Mouse (Mus musculus) CH12.LX (cell line): ENCODE measurements around the gene Tlr9. TPM values are rescaled to one million over a fixed set of nuclear protein-coding genes. Genes with fewer than 3 reads are reported as not detected.

Source experiments
- DNase-seq: peaks from one replicate; pipeline ENCODE4 v3.0.0-alpha.2; 2013; ENCODE audit errors: extremely low read depth
- H3K27ac ChIP-seq: 2 replicates; pipeline ENCODE4 v1.5.1; 2012; ENCODE audit warnings: low read depth, mild to moderate bottlenecking, control low read depth, moderate library complexity; ENCODE audit not compliant: insufficient read depth
- H3K27me3 ChIP-seq: replicated peaks from 2 replicates; pipeline ENCODE3; 2012; ENCODE audit warnings: inconsistent platforms
- H3K36me3 ChIP-seq, 2 experiments: replicated peaks in 1 of 2; 2 replicates each; pipeline versions ENCODE3 to v1.6.1; 2012; ENCODE audit warnings: inconsistent platforms in 1 of 2, low read length in 1 of 2, mild to moderate bottlenecking in 1 of 2, mixed read lengths in 1 of 2, moderate library complexity in 1 of 2; ENCODE audit not compliant: control insufficient read depth in 1 of 2, insufficient read depth in 1 of 2
- H3K4me1 ChIP-seq, 2 experiments: 2 replicates each; pipeline ENCODE4 v1.6.1; 2012; ENCODE audit warnings: inconsistent platforms in 1 of 2, moderate library complexity in 1 of 2; ENCODE audit not compliant: insufficient read depth in 2 of 2, control insufficient read depth in 1 of 2
- H3K4me2 ChIP-seq: 2 replicates; pipeline ENCODE4 v1.6.1; 2012; ENCODE audit warnings: low read depth, mild to moderate bottlenecking, control low read depth; ENCODE audit not compliant: poor library complexity, insufficient read depth, severe bottlenecking
- H3K4me3 ChIP-seq, 3 experiments: fragments of 150-350 bp in 1 of 3; sonication (generic) in 1 of 3; replicated peaks in 1 of 3; 2 replicates each; pipeline versions ENCODE3 to v1.5.1; 2011 to 2012; ENCODE audit warnings: low read depth in 2 of 3, low read length in 2 of 3, mild to moderate bottlenecking in 2 of 3, moderate library complexity in 2 of 3, control low read depth in 1 of 3, improper control_type of control experiment in 1 of 3, inconsistent platforms in 1 of 3, mixed read lengths in 1 of 3; ENCODE audit not compliant: poor library complexity in 1 of 3
- H3K79me2 ChIP-seq: replicated peaks from 2 replicates; pipeline ENCODE4 v1.6.1; 2012; ENCODE audit warnings: mild to moderate bottlenecking, moderate library complexity; ENCODE audit not compliant: control insufficient read depth, poor library complexity, insufficient read depth, severe bottlenecking; ENCODE audit errors: extremely low read depth
- H3K9ac ChIP-seq: 2 replicates; pipeline ENCODE4 v1.6.1; 2012; ENCODE audit warnings: low read depth, mild to moderate bottlenecking, control low read depth, moderate library complexity; ENCODE audit not compliant: insufficient read depth
- H3K9me3 ChIP-seq: replicated peaks from 2 replicates; pipeline ENCODE3; 2012; ENCODE audit warnings: low read length, inconsistent platforms, mixed read lengths
- BHLHE40 ChIP-seq: IDR thresholded peaks from 2 replicates; pipeline ENCODE4 v1.6.1; 2011; ENCODE audit warnings: mild to moderate bottlenecking, low read depth, low read length, improper control_type of control experiment
- ZNF384 ChIP-seq: IDR thresholded peaks from 2 replicates; pipeline ENCODE4 v1.6.1; 2012; ENCODE audit warnings: low read depth, low read length, improper control_type of control experiment, inconsistent platforms
- dilution Hi-C: fragments of 300-500 bp; cut with MboI; formaldehyde crosslinking; loops from 2 replicates; pipeline ENCODE4 v1.14.3; 2020; ENCODE audit warnings: low sequenced_read_pairs; ENCODE audit not compliant: extremely low pct_unique_long_range_greater_than_20kb, extremely low pct_ligation_motif_present
- in situ Hi-C: fragments of 300-500 bp; cut with MboI; formaldehyde crosslinking; loops from 3 replicates; pipeline ENCODE4 v1.14.3; 2019; ENCODE audit warnings: low sequenced_read_pairs, low pct_ligation_motif_present, low pct_unique_long_range_greater_than_20kb, mixed read lengths
- polyA plus RNA-seq: library from polyadenylated mRNA; unstranded; fragments of >175 nt; gene quantifications from 2 replicates; pipeline ENCODE4 v1.2.1, GENCODE M21; 2012; ENCODE audit warnings: low read depth; ENCODE audit not compliant: insufficient read length
- total RNA-seq, 2 experiments: library from RNA; depleted of rRNA; stranded (reverse); fragments of 300-350 nt in 1 of 2; fragments of >200 nt in 1 of 2; gene quantifications; 2 replicates each; pipeline ENCODE4 v1.2.3; 2012 to 2014

Gene Tlr9
- total and polyA plus RNA-seq, 3 experiments = 1.0 to 12.5 (median 1.4) TPM

GRCm38 (mm10) chr9:106275806-106276205, 53.4 kb downstream of the Tlr9 start:
- DNase-seq = no peak
- Histone ChIP-seq H3K4me1 (peaks cover 11 to 36% of the 10 kb centered on the region in 2 experiments), H3K27me3 (no peaks in the 10 kb centered on the region), H3K4me3 (no peak overlapping the region), H3K9me3 (no peaks in the 10 kb centered on the region), H3K9ac (no peak overlapping the region), H3K79me2 (no peaks in the 10 kb centered on the region), H3K4me2 (no peak overlapping the region), H3K36me3 (no peaks in the 10 kb centered on the region), H3K27ac (no peak overlapping the region)
- in situ Hi-C loops (loop anchor here (10.0 kb wide), 1 partner anchor 111 kb away; no protein-coding TSS in a partner anchor), dilution Hi-C loops (no loop called here)
- TF ChIP-seq ZNF384 = peak; percentile 36
- no peak for TF ChIP-seq BHLHE40

Other genes starting within 250 kb of the Tlr9 start
- 0.29 and 0.47 TPM in 2 replicates for gene Col6a4, start 125.8 kb upstream of the Tlr9 start, total RNA-seq (2012; rRNA removed)
- 0.08 and 0.16 TPM in 2 replicates for gene Col6a4, start 125.8 kb upstream of the Tlr9 start, total RNA-seq (2014; rRNA removed)
- 0.48 and 0.74 TPM in 2 replicates for gene Col6a4, start 125.8 kb upstream of the Tlr9 start, polyA plus RNA-seq
- 3.0 and 3.4 TPM in 2 replicates for gene Glyctk, start 64.5 kb upstream of the Tlr9 start, total RNA-seq (2012; rRNA removed)
- 2.1 and 3.0 TPM in 2 replicates for gene Glyctk, start 64.5 kb upstream of the Tlr9 start, total RNA-seq (2014; rRNA removed)
- 2.8 and 3.1 TPM in 2 replicates for gene Glyctk, start 64.5 kb upstream of the Tlr9 start, polyA plus RNA-seq
- 70.4 and 90.7 TPM in 2 replicates for gene Wdr82, start 51.7 kb upstream of the Tlr9 start, total RNA-seq (2012; rRNA removed)
- 117 and 131 TPM in 2 replicates for gene Wdr82, start 51.7 kb upstream of the Tlr9 start, total RNA-seq (2014; rRNA removed)
- gene Wdr82, start 51.7 kb upstream of the Tlr9 start, polyA plus RNA-seq = 93.6 and 100 TPM in 2 replicates
- 86.0 and 103 TPM in 2 replicates for gene Ppm1m, start 22.9 kb upstream of the Tlr9 start, total RNA-seq (2012; rRNA removed)
- 54.7 and 60.1 TPM in 2 replicates for gene Ppm1m, start 22.9 kb upstream of the Tlr9 start, total RNA-seq (2014; rRNA removed)
- 99.8 and 111 TPM in 2 replicates for gene Ppm1m, start 22.9 kb upstream of the Tlr9 start, polyA plus RNA-seq
- 120 and 156 TPM in 2 replicates for gene Twf2, start 19.5 kb upstream of the Tlr9 start, total RNA-seq (2012; rRNA removed)
- 177 and 186 TPM in 2 replicates for gene Twf2, start 19.5 kb upstream of the Tlr9 start, total RNA-seq (2014; rRNA removed)
- gene Twf2, start 19.5 kb upstream of the Tlr9 start, polyA plus RNA-seq = 129 and 131 TPM in 2 replicates
- gene Alas1, start 26.1 kb downstream of the Tlr9 start, total RNA-seq (2012; rRNA removed) = 65.1 and 71.9 TPM in 2 replicates
- 93.1 and 105 TPM in 2 replicates for gene Alas1, start 26.1 kb downstream of the Tlr9 start, total RNA-seq (2014; rRNA removed)
- 68.2 and 69.6 TPM in 2 replicates for gene Alas1, start 26.1 kb downstream of the Tlr9 start, polyA plus RNA-seq
- gene Poc1a, start 58.5 kb downstream of the Tlr9 start, total RNA-seq (2012; rRNA removed) = 42.7 and 46.7 TPM in 2 replicates
- gene Poc1a, start 58.5 kb downstream of the Tlr9 start, total RNA-seq (2014; rRNA removed) = 24.2 and 24.5 TPM in 2 replicates
- gene Poc1a, start 58.5 kb downstream of the Tlr9 start, polyA plus RNA-seq = 31.9 and 39.8 TPM in 2 replicates
- gene Dusp7, start 146.0 kb downstream of the Tlr9 start, total RNA-seq (2012; rRNA removed) = 8.0 and 10.0 TPM in 2 replicates
- gene Dusp7, start 146.0 kb downstream of the Tlr9 start, total RNA-seq (2014; rRNA removed) = 4.9 and 6.2 TPM in 2 replicates
- 8.2 and 11.4 TPM in 2 replicates for gene Dusp7, start 146.0 kb downstream of the Tlr9 start, polyA plus RNA-seq
- 1,844 and 1,867 TPM in 2 replicates for gene Rpl29, start 206.9 kb downstream of the Tlr9 start, total RNA-seq (2012; rRNA removed)
- 1,058 and 1,082 TPM in 2 replicates for gene Rpl29, start 206.9 kb downstream of the Tlr9 start, total RNA-seq (2014; rRNA removed)
- gene Rpl29, start 206.9 kb downstream of the Tlr9 start, polyA plus RNA-seq = 1,042 and 1,257 TPM in 2 replicates
- 76.9 and 77.6 TPM in 2 replicates for gene Acy1, start 215.7 kb downstream of the Tlr9 start, total RNA-seq (2012; rRNA removed)
- gene Acy1, start 215.7 kb downstream of the Tlr9 start, total RNA-seq (2014; rRNA removed) = 51.9 and 55.6 TPM in 2 replicates
- gene Acy1, start 215.7 kb downstream of the Tlr9 start, polyA plus RNA-seq = 103 and 106 TPM in 2 replicates
- 3.9 and 5.3 TPM in 2 replicates for gene Abhd14b, start 224.9 kb downstream of the Tlr9 start, total RNA-seq (2012; rRNA removed)
- gene Abhd14b, start 224.9 kb downstream of the Tlr9 start, total RNA-seq (2014; rRNA removed) = 2.9 and 3.6 TPM in 2 replicates
- 4.4 and 5.4 TPM in 2 replicates for gene Abhd14b, start 224.9 kb downstream of the Tlr9 start, polyA plus RNA-seq
- 20.4 and 20.6 TPM in 2 replicates for gene Abhd14a, start 225.1 kb downstream of the Tlr9 start, total RNA-seq (2012; rRNA removed)
- 15.6 and 18.2 TPM in 2 replicates for gene Abhd14a, start 225.1 kb downstream of the Tlr9 start, total RNA-seq (2014; rRNA removed)
- gene Abhd14a, start 225.1 kb downstream of the Tlr9 start, polyA plus RNA-seq = 23.3 and 26.6 TPM in 2 replicates
- gene Pcbp4, start 230.7 kb downstream of the Tlr9 start, total RNA-seq (2012; rRNA removed) = 41.3 and 44.1 TPM in 2 replicates
- 34.5 and 44.0 TPM in 2 replicates for gene Pcbp4, start 230.7 kb downstream of the Tlr9 start, total RNA-seq (2014; rRNA removed)
- gene Pcbp4, start 230.7 kb downstream of the Tlr9 start, polyA plus RNA-seq = 51.9 and 54.2 TPM in 2 replicates
- 0.04 TPM in 1 of 2 replicates, not detected in the other for gene Gpr62, start 243.3 kb downstream of the Tlr9 start, total RNA-seq (2012; rRNA removed)
- not detected in 2 replicates for gene Gpr62, start 243.3 kb downstream of the Tlr9 start, total RNA-seq (2014; rRNA removed)
- gene Gpr62, start 243.3 kb downstream of the Tlr9 start, polyA plus RNA-seq = 0.11 and 0.20 TPM in 2 replicates